Mouse (Mus musculus) olfactory bulb, adult 2 months (tissue): Measurements from ENCODE around the gene Frat2.

Source experiments
- CTCF ChIP-seq: fragments of 200-500 bp; IDR thresholded peaks from 2 replicates; pipeline ENCODE4 v1.5.1; 2012; ENCODE audit warnings: low read depth, mild to moderate bottlenecking, low read length, moderate library complexity; ENCODE audit not compliant: insufficient read depth
- POLR2A ChIP-seq: fragments of 200-500 bp; IDR thresholded peaks from 2 replicates; pipeline ENCODE4 v1.6.1; 2012; ENCODE audit warnings: mild to moderate bottlenecking, low read depth, low read length, moderate library complexity; ENCODE audit not compliant: insufficient read depth

DNA sequence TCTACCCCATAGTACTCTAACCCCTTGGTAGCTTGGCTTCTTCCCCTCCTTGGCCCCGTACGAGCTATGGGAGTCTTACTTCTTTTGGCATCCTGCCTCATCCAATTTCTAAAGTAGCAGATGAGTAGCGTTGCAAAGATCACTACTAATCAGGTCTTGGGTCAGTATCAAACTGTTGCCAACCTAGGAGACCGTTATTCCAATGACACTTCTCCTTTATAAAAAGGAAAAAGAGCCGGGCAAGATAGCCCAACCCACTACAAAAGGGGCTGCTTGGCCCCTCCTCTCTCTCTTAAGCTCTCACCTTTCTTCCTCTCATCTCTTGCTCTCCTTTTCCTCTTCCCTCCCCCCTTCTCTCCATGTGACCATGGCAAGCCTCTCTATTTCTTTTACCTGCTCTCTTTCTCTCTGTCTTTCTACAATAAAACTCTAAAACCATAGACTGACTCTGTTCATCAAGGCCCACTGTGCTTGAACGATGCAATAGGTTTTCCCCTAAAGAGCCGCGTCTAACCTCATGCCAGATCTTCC, 39.8 kb downstream of the Frat2 start:
- TF ChIP-seq CTCF (no peak), POLR2A (no peak)
